Comparison of ENCODE assay signal across 8 mouse cellular contexts in the genomic region with DNA sequence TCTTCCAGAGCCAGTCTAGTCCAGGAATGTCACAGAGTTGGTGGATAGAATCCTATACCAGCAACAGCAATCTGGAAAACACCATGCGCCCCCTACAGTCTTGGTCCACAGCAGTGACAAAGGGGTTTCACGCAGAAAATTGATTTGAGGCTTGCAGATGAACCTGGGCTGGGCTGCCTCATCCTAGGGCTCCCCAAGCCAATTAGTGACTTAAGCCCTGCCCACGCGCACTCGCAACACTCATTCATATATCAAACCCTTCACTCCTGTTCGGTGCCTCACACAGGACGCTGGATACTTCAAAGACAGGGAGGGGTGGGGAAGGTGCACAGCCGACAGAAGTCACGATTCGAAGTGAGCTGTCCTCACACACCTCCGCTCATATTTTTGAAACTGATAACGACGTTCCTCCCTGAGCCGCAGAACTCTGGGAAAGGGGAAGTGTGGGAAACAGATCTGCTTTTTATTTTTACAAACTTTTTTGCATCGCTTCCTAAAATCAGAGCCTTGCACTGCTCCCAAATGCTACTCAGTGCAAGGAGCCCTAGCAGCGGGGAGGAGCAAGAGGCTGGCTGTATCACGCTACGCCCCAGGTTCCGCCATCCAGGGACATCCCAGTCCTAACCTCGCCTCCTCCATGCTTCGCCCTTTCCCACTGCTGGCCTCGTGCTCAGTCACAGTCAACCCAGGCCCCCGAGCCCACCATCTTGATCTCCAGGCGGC. TPM values are rescaled to one million over a fixed set of nuclear protein-coding genes. Genes with fewer than 3 reads are reported as not detected.
A peak's percentile ranks its signal among the peaks of the same experiment; 100 is the strongest.
DNase-seq lines count a peak whose midpoint lies in the region; ATAC-seq lines count a peak whose summit lies in the region.

No protein-coding gene starts in this region.

- H3K9ac ChIP-seq in limb, embryonic 11.5 days (ENCODE audit: low read length) = peak overlapping the region; percentile 81

- 1% methylated on average over 24 of the region's 24 CpGs for WGBS in limb, embryonic 11.5 days

- no peaks in the 10 kb centered on the region for H3K9me3 ChIP-seq in limb, embryonic 11.5 days (ENCODE audit: control insufficient read depth, low read length)

- H3K4me2 ChIP-seq in limb, embryonic 11.5 days (ENCODE audit: low read depth, severe bottlenecking) = peak overlapping the region; percentile 93

- H3K4me3 ChIP-seq in limb, embryonic 11.5 days (ENCODE audit: low read depth, low read length) = peak overlapping the region; percentile 44

- peaks cover 3% of the 10 kb centered on the region; the same call in 1 of the 2 replicates for H3K27me3 ChIP-seq in limb, embryonic 11.5 days (ENCODE audit: control insufficient read depth, insufficient read depth, low read length)

- no peaks in the 10 kb centered on the region for H3K36me3 ChIP-seq in limb, embryonic 11.5 days (ENCODE audit: control insufficient read depth, insufficient read depth, low read length)

- peak; percentile 24 for DNase-seq in adrenal gland, postnatal 25 days
- no peak for DNase-seq in adrenal gland, postnatal 4 days (ENCODE audit: low spot score in 2 of 2)
- peak; percentile 56 for DNase-seq in CD4-positive helper T cell, adult 2 months (ENCODE audit: low read depth, low spot score)
- peak; percentile 58 for DNase-seq in cerebellum, adult 9-10 months
- peak; percentile 82 for DNase-seq in limb, embryonic 11.5 days (ENCODE audit: low spot score)
- no peak for DNase-seq in ovary, postnatal 10 days (ENCODE audit: low spot score)

- peak; percentile 46 for ATAC-seq in granulocyte monocyte progenitor cell, adult 5-6 weeks (replicated peaks; ENCODE audit: poor library complexity, severe bottlenecking)
- peak; percentile 63 for ATAC-seq in limb, embryonic 11.5 days (ENCODE audit: insufficient number of reproducible peaks, low FRiP score, low TSS enrichment, low read depth)
- peak; percentile 36; the same call in 1 of the 2 replicates for ATAC-seq in monocyte, adult 5-6 weeks (replicated peaks; ENCODE audit: insufficient number of reproducible peaks, low FRiP score, low TSS enrichment, poor library complexity, severe bottlenecking)

- peaks cover 18% of the 10 kb centered on the region for H3K4me1 ChIP-seq in limb, embryonic 11.5 days (ENCODE audit: control insufficient read depth, insufficient read depth, low read length)

- peak overlapping the region; percentile 86 for H3K27ac ChIP-seq in limb, embryonic 11.5 days (replicated peaks; ENCODE audit: low read depth, low read length)

RNA-seq across cellular contexts. Expression of gene Gdpd5, which starts 0.6 kb away (rescaled TPM):
- total RNA-seq in adrenal gland, postnatal 25 days (2021) = 4.9 and 9.9 TPM in 2 replicates
- total RNA-seq in adrenal gland, postnatal 4 days (2021) = 10 to 100 TPM; 18.4 to 23.4 TPM
- not detected in 2 replicates for total RNA-seq in granulocyte monocyte progenitor cell, adult 5-6 weeks (2014; fragmentation: Nextera tagmentation)
- 0.56 TPM in 1 of 2 replicates, not detected in the other for total RNA-seq in granulocyte monocyte progenitor cell, adult 5-6 weeks (2017)
- polyA plus RNA-seq in limb, embryonic 11.5 days (2014; fragmentation: Nextera tagmentation; extraction: Ambion mirVana) = 7.9 and 8.5 TPM in 2 replicates
- total RNA-seq in monocyte, adult 5-6 weeks (2017) = 1.3 to 1.6 TPM (median 1.5 TPM) in 3 replicates

RNA-seq across cellular contexts. Expression of gene Serpinh1, which starts 27.6 kb away (rescaled TPM):
- total RNA-seq in adrenal gland, postnatal 25 days (2021) = 318 and 396 TPM in 2 replicates
- 100 to 1,000 TPM; 366 to 430 TPM for total RNA-seq in adrenal gland, postnatal 4 days (2021)
- total RNA-seq in granulocyte monocyte progenitor cell, adult 5-6 weeks (2014; fragmentation: Nextera tagmentation) = 0.80 TPM in 1 of 2 replicates, not detected in the other
- total RNA-seq in granulocyte monocyte progenitor cell, adult 5-6 weeks (2017) = not detected in 2 replicates
- 413 and 429 TPM in 2 replicates for polyA plus RNA-seq in limb, embryonic 11.5 days (2014; fragmentation: Nextera tagmentation; extraction: Ambion mirVana)
- total RNA-seq in monocyte, adult 5-6 weeks (2017) = not detected in 3 replicates

Comparison
In these comparisons a context has a peak if more than half of its experiments do, and no peak if none do; other contexts are left out.
1. DNase-seq: peak in adrenal gland, postnatal 25 days (single experiment), CD4-positive helper T cell, adult 2 months (single experiment), cerebellum, adult 9-10 months (single experiment) and limb, embryonic 11.5 days (single experiment); none in adrenal gland, postnatal 4 days (0 of 2) and ovary, postnatal 10 days (single experiment).
2. RNA of gene Serpinh1, which starts 27.6 kb away (total RNA-seq): 366 to 430 TPM in adrenal gland, postnatal 4 days and 318 to 396 TPM in adrenal gland, postnatal 25 days; 0.80 TPM in granulocyte monocyte progenitor cell, adult 5-6 weeks and not detected in monocyte, adult 5-6 weeks; every median in the first group is over 100 times any median in the second.
3. Peak in every context shown above with its lines, with median percentiles within 50 percentile points of each other: ATAC-seq.